Mouse (Mus musculus) right cerebral cortex, postnatal 10 days (tissue): ENCODE results near the gene Unc5cl.
"Not testable (repeated sequence)": the region's sequence is repeated elsewhere in the genome, so short reads cannot be mapped to it uniquely, and the experiment has no call there.

Source experiments
- DNase-seq, 2 experiments: peaks; one replicate each; pipeline ENCODE4 v3.0.0; 2021; ENCODE audit warnings: low spot score in 2 of 2

The Unc5cl gene

GRCm38 (mm10) chr17:48467395-48468231, 12.9 kb downstream of the Unc5cl start:
- peak; percentile 83 to 92 for DNase-seq

GRCm38 (mm10) chr17:48474282-48474681, 19.6 kb downstream of the Unc5cl start:
- not testable (repeated sequence) for DNase-seq

GRCm38 (mm10) chr17:48475444-48475843, 20.7 kb downstream of the Unc5cl start:
- no peak for DNase-seq

- DNase-seq: peak; percentile 38 to 45
Observed at GRCm38 (mm10) chr17:48479952-48480351, 25.3 kb downstream of the Unc5cl start.

GRCm38 (mm10) chr17:48483764-48484163, 29.1 kb downstream of the Unc5cl start:
- no peak for DNase-seq

- DNase-seq: no peak
Observed at GRCm38 (mm10) chr17:48484191-48484590, 29.5 kb downstream of the Unc5cl start.

GRCm38 (mm10) chr17:48489466-48489865, 34.8 kb downstream of the Unc5cl start:
- peak in 1 of 2 experiments; percentile 31 for DNase-seq

- DNase-seq: no peak
Observed at GRCm38 (mm10) chr17:48492621-48493020, 37.9 kb downstream of the Unc5cl start.

- DNase-seq: no peak
Observed at GRCm38 (mm10) chr17:48493582-48493981, 38.9 kb downstream of the Unc5cl start.

- DNase-seq: no peak
Observed at GRCm38 (mm10) chr17:48493986-48494385, 39.3 kb downstream of the Unc5cl start.

GRCm38 (mm10) chr17:48497986-48498385, 43.3 kb downstream of the Unc5cl start:
- no peak for DNase-seq

GRCm38 (mm10) chr17:48500846-48501445, 46.2 kb downstream of the Unc5cl start:
- no peak for DNase-seq

GRCm38 (mm10) chr17:48505006-48505405, 50.3 kb downstream of the Unc5cl start:
- DNase-seq: no peak

GRCm38 (mm10) chr17:48506986-48507385, 52.3 kb downstream of the Unc5cl start:
- no peak for DNase-seq

GRCm38 (mm10) chr17:48509596-48509995, 54.9 kb downstream of the Unc5cl start:
- no peak for DNase-seq

GRCm38 (mm10) chr17:48512614-48513281, 58.0 kb downstream of the Unc5cl start:
- DNase-seq: no peak

GRCm38 (mm10) chr17:48514613-48515012, 59.9 kb downstream of the Unc5cl start:
- DNase-seq: no peak

- DNase-seq: no peak
Observed at GRCm38 (mm10) chr17:48519046-48519445, 64.3 kb downstream of the Unc5cl start.

GRCm38 (mm10) chr17:48520352-48520751, 65.7 kb downstream of the Unc5cl start:
- DNase-seq: no peak

GRCm38 (mm10) chr17:48523056-48523455, 68.4 kb downstream of the Unc5cl start:
- no peak for DNase-seq

GRCm38 (mm10) chr17:48533844-48534705, 79.4 kb downstream of the Unc5cl start:
- DNase-seq: no peak

- peak in 1 of 2 experiments; percentile 52 for DNase-seq
Observed at GRCm38 (mm10) chr17:48538328-48538727, 83.6 kb downstream of the Unc5cl start.
